Mouse (Mus musculus): ENCODE results near the gene Gjd3.

DNA sequence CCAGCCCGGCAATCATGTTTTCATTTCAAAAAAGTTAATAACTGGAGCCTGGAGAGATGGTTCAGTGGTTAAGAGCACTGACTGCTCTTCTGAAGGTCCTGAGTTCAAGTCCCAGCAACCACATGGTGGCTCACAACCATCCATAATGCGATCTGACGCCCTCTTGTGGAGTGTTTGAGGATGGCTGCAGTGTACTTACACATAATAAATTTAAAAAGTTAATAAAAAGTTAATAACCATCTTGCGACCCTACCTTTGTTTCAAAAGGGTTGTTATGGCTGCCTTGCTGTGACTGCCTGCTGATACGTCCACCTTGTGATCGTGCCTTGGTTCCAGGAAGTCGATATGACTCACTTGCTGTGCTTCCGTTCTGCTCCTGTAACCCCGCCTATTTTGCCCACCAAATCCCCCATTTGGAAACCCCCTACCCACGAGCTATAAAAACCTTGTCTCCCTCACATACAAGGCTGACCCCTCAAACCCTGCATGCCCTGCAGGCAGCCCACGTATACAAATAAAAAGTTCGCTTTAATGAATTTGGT lies 44.2 kb upstream of the Gjd3 start:
- TF ChIP-seq MAX (IDR thresholded peaks at IDR 0.05) (no peak), CTCF (IDR thresholded peaks at IDR 0.05; ENCODE audit: control insufficient read depth, insufficient read depth, insufficient read length) (no peak), MYOD1 (IDR thresholded peaks at IDR 0.05; ENCODE audit: control insufficient read depth, insufficient read length, low read depth) (no peak)
